Mouse (Mus musculus): ENCODE results near the gene Gm6657.

GRCm38 (mm10) chr12:78206571-78206960 is 12.5 kb downstream of the Gm6657 start:
- TF ChIP-seq TAL1 (IDR thresholded peaks at IDR 0.05; ENCODE audit: low read length) (no peak), GATA1 (IDR thresholded peaks at IDR 0.05; ENCODE audit: low read length) (no peak)
